ENCODE assay signal across 22 mouse cellular contexts in the genomic region with DNA sequence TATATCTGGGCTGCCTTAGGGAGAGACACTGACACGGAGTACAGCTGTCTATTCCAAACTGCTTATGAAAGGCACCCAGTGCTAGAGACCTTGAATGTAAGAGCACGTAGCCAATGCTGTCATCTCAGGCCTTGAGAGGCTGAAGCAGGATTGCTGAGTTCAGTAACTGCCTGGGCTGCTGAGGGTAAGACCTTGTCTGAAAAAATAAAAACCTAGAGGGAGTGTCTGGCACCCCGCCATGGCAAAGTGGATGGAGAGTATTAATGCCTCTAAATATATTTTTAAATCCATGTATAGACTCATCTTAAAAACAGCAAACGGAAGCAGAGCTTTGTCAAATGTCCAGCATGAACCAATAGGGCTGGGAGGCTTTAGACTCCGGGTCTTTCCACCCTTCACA. TPM values are rescaled to one million over a fixed set of nuclear protein-coding genes. Genes with fewer than 3 reads are reported as not detected.
DNase-seq lines count a peak whose midpoint lies in the region; ATAC-seq and TF ChIP-seq lines count a peak whose summit lies in the region.
"Had no signal": no experiment of that assay in that cellular context is flagged by ENCODE, and none has a peak within 500 bp of the region (broad histone marks: within the 10 kb centered on the region; RNA-seq: fewer than 3 reads in every experiment).

No protein-coding gene starts in this region.

- no peak overlapping the region for H3K4me3 ChIP-seq in kidney, embryonic 14.5 days (ENCODE audit: low read length)
- peak overlapping the region; percentile 68 for H3K4me3 ChIP-seq in E14TG2a.4 (replicated peaks; ENCODE audit: low read length)
- H3K4me3 ChIP-seq in liver, embryonic 12.5 days, result no peak overlapping the region
- H3K4me3 ChIP-seq: hindbrain, embryonic 12.5 days; neural tube, embryonic 13.5 days had no signal

- H3K4me2 ChIP-seq in kidney, embryonic 14.5 days (replicated peaks; ENCODE audit: low read depth, low read length), result no peak overlapping the region
- no peak overlapping the region for H3K4me2 ChIP-seq in liver, embryonic 12.5 days
- H3K4me2 ChIP-seq: midbrain, embryonic 11.5 days had no signal

- no peak overlapping the region for H3K9ac ChIP-seq in kidney, embryonic 14.5 days (ENCODE audit: low read depth, low read length)
- H3K9ac ChIP-seq in liver, embryonic 12.5 days, result no peak overlapping the region

- no peak for TF ChIP-seq CTCF in E14TG2a.4 (conservative IDR thresholded peaks at IDR 0.05; ENCODE audit: low read length)

- no peaks in the 10 kb centered on the region for H3K9me3 ChIP-seq in kidney, embryonic 14.5 days (ENCODE audit: control insufficient read depth, low read length)
- no peaks in the 10 kb centered on the region for H3K9me3 ChIP-seq in E14TG2a.4 (ENCODE audit: low read length)
- no peaks in the 10 kb centered on the region for H3K9me3 ChIP-seq in liver, embryonic 12.5 days (replicated peaks)
- H3K9me3 ChIP-seq: G1E; hindbrain, embryonic 12.5 days; neural tube, embryonic 13.5 days had no signal

- no peaks in the 10 kb centered on the region for H3K27me3 ChIP-seq in kidney, embryonic 14.5 days (ENCODE audit: control insufficient read depth, insufficient read depth, low read length)
- H3K27me3 ChIP-seq in E14TG2a.4 (ENCODE audit: insufficient read depth, low read length), result no peaks in the 10 kb centered on the region
- H3K27me3 ChIP-seq in liver, embryonic 12.5 days (replicated peaks), result no peaks in the 10 kb centered on the region
- H3K27me3 ChIP-seq: hindbrain, embryonic 12.5 days; neural tube, embryonic 13.5 days had no signal

- ATAC-seq in kidney, embryonic 14.5 days (ENCODE audit: low FRiP score, low TSS enrichment), result no peak
- ATAC-seq in liver, embryonic 12.5 days, result no peak

- H3K36me3 ChIP-seq in kidney, embryonic 14.5 days (ENCODE audit: control insufficient read depth, insufficient read depth, low read length), result no peaks in the 10 kb centered on the region; the same call in 1 of the 2 replicates
- peaks cover 39% of the 10 kb centered on the region for H3K36me3 ChIP-seq in E14TG2a.4 (ENCODE audit: insufficient read depth, low read length)
- peaks cover 25% of the 10 kb centered on the region for H3K36me3 ChIP-seq in liver, embryonic 12.5 days
- H3K36me3 ChIP-seq: hindbrain, embryonic 12.5 days; neural tube, embryonic 13.5 days had no signal

- peak; percentile 45 for DNase-seq in kidney, postnatal 10 days
- peak; percentile 51 for DNase-seq in NIH3T3 (ENCODE audit: low read depth)
- peak; percentile 88 to 89 for DNase-seq in adrenal gland, postnatal 36 days
- DNase-seq in cerebellum, postnatal 4 days (ENCODE audit: low spot score in 2 of 2), result no peak
- DNase-seq in adipocyte (ENCODE audit: low spot score), result no peak
- DNase-seq: cerebellum, adult 11 months; cerebellum, postnatal 36 days; gastrocnemius, postnatal 14 days; lung, adult 2 months; lung, postnatal 4 days; thymus, postnatal 25 days had no signal

- no peaks in the 10 kb centered on the region for H3K4me1 ChIP-seq in kidney, embryonic 14.5 days (ENCODE audit: control insufficient read depth, insufficient read depth, low read length)
- H3K4me1 ChIP-seq in E14TG2a.4 (replicated peaks; ENCODE audit: low read depth, low read length), result peaks cover 56% of the 10 kb centered on the region
- H3K4me1 ChIP-seq in liver, embryonic 12.5 days, result peaks cover 15% of the 10 kb centered on the region

- WGBS in kidney, embryonic 14.5 days, result 71% methylated on average over 5 of the region's 5 CpGs
- 78% methylated on average over 5 of the region's 5 CpGs for WGBS in liver, embryonic 12.5 days (ENCODE audit: insufficient replicate concordance)

- no peak overlapping the region for H3K27ac ChIP-seq in kidney, embryonic 14.5 days (ENCODE audit: low read depth, low read length)
- H3K27ac ChIP-seq in liver, embryonic 12.5 days, result no peak overlapping the region
- H3K27ac ChIP-seq: hindbrain, embryonic 12.5 days; neural tube, embryonic 13.5 days had no signal

RNA-seq across cellular contexts. Expression of a gene that starts 0.7 kb away (rescaled TPM):
- 0.28 and 1.0 TPM in 2 replicates for polyA plus RNA-seq in kidney, embryonic 14.5 days (2014; fragmentation: Nextera tagmentation; extraction: Ambion mirVana)
- total RNA-seq in adrenal gland, postnatal 36 days (2021), result under 1 TPM in 1 of 2 experiments, not detected in 1; 0.40 TPM
- polyA plus RNA-seq in liver, embryonic 12.5 days (2016; fragmentation: Nextera tagmentation; extraction: Ambion mirVana), result 0.10 and 0.11 TPM in 2 replicates
- total RNA-seq: gastrocnemius, postnatal 14 days; heart, adult 8-10 months; liver, adult 2 months had no signal
- polyA plus RNA-seq: embryonic facial prominence, embryonic 11.5 days; G1E; liver, adult 2 months; lung, adult 2 months; small intestine, adult 2 months had no signal

RNA-seq across cellular contexts. Expression of a gene that starts 4.7 kb away (rescaled TPM):
- polyA plus RNA-seq in kidney, embryonic 14.5 days (2014; fragmentation: Nextera tagmentation; extraction: Ambion mirVana), result 233 and 273 TPM in 2 replicates
- total RNA-seq in adrenal gland, postnatal 36 days (2021), result 100 to 1,000 TPM; 164 to 225 TPM
- polyA plus RNA-seq in liver, embryonic 12.5 days (2016; fragmentation: Nextera tagmentation; extraction: Ambion mirVana), result 106 and 109 TPM in 2 replicates

RNA-seq across cellular contexts. Expression of a gene that starts 23.9 kb away (rescaled TPM):
- polyA plus RNA-seq in kidney, embryonic 14.5 days (2014; fragmentation: Nextera tagmentation; extraction: Ambion mirVana), result 25.9 and 40.7 TPM in 2 replicates
- 10 to 100 TPM; 27.1 to 32.8 TPM for total RNA-seq in adrenal gland, postnatal 36 days (2021)
- polyA plus RNA-seq in liver, embryonic 12.5 days (2016; fragmentation: Nextera tagmentation; extraction: Ambion mirVana), result 13.9 and 14.8 TPM in 2 replicates

RNA-seq across cellular contexts. Expression of a gene that starts 38.4 kb away (rescaled TPM):
- polyA plus RNA-seq in kidney, embryonic 14.5 days (2014; fragmentation: Nextera tagmentation; extraction: Ambion mirVana), result 1.9 and 2.6 TPM in 2 replicates
- total RNA-seq in adrenal gland, postnatal 36 days (2021), result 10 to 100 TPM; 17.8 to 21.9 TPM
- polyA plus RNA-seq in liver, embryonic 12.5 days (2016; fragmentation: Nextera tagmentation; extraction: Ambion mirVana), result 17.2 and 17.9 TPM in 2 replicates

Comparison
In these comparisons a context has a peak if more than half of its experiments do, and no peak if none do; other contexts are left out.
1. DNase-seq: peak in kidney, postnatal 10 days (single experiment), NIH3T3 (single experiment) and adrenal gland, postnatal 36 days (2 of 2); none in cerebellum, postnatal 4 days (0 of 2) and adipocyte (single experiment).